Mouse (Mus musculus): Measurements from ENCODE around the gene Hba-x.
"Not testable (repeated sequence)": the region's sequence is repeated elsewhere in the genome, so short reads cannot be mapped to it uniquely, and the experiment has no call there.

Hba-x gene

GRCm38 (mm10) chr11:32285887-32286286, 9.7 kb downstream of the Hba-x start:
- not testable (repeated sequence) for DNase-seq (ENCODE audit: low read depth, low spot score)

DNA sequence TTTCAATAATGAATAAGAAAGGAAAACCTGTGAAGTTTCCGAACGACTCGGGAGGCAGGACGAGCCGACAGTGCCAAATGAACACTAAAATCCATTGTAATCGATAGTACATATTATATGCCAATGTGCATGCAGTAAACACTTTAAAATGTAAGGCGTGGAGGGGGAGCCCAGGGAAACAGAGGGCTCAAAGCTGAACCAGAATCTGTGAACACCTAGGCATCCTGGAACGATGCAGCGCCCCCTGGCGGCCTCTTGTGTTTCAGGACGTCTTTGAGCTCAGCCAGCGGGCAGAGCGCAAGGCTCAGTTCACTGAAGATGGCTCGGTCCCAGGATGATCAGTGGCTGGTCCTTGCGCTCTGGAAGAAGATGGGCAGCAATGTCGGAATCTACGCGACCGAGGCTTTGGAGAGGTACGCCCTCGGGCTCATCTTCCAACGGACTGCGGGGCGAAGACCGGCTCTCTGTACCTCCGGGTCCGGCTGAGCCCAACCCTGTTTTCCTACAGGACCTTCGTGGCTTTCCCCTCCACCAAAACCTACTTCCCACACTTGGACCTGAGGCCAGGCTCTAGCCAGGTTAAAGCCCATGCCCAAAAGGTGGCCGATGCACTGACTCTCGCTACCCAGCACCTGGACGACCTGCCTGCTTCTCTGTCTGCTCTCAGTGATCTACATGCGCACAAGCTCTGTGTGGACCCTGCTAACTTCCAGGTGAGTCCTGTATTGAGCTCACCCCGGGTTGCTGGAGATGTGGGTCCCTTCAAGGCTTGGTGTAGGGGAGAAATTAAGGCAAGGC, 10.7 kb downstream of the Hba-x start, which contains the start of gene Hbq1b:
TSS of gene Hbq1b (plus strand) at position 271 of the 798 bp plus-strand sequence.
- not testable (repeated sequence) for DNase-seq (ENCODE audit: low read depth, low spot score)

- DNase-seq (ENCODE audit: low read depth, low spot score): no peak
These were observed 11.3 kb downstream of the Hba-x start for GRCm38 (mm10) chr11:32287493-32287825.

DNA sequence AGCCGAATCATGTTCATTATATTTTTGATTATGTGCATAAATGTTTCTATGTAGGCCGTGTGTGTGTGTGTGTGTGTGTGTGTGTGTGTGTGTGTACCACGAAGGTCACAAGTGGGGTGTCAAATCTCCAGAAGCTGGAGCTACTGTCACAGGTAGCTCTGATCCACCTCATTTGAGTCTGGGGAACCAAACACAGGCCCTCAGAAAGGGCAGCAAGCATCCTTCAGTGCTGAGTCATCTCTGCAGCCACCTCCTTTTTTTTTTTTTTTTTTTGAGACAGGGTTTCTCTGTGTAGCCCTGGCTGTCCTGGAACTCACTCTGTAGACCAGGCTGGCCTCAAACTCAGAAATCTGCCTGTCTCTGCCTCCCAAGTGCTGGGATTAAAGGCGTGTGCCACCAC, 16.6 kb downstream of the Hba-x start:
- DNase-seq (ENCODE audit: low read depth, low spot score): not testable (repeated sequence)

DNA sequence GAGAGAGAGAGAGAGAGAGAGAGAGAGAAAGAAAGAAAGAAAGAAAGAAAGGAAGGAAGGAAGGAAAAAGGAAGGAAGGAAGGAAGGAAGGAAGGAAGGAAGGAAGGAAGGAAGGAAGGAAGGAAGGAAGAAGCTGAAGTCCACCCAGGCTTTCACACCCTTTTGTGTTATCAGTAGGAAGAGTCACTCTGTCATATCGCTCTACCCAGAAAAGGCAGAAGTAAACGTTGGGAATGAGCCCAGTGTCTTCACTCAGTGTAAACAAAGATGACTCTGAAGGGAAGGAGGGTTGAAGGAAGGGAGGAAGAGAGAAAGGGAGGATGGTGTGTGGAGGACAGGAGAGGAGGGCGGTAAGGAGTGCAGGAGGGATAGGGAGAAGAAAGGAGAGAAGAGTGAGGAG, 17.3 kb downstream of the Hba-x start:
- DNase-seq (ENCODE audit: low read depth, low spot score): not testable (repeated sequence)

GRCm38 (mm10) chr11:32296203-32296602, 20.0 kb downstream of the Hba-x start, which contains the start of gene Hba-a2:
Hba-a2 (plus strand) TSS chr11:32296489.
- not testable (repeated sequence) for DNase-seq (ENCODE audit: low read depth, low spot score)

DNA sequence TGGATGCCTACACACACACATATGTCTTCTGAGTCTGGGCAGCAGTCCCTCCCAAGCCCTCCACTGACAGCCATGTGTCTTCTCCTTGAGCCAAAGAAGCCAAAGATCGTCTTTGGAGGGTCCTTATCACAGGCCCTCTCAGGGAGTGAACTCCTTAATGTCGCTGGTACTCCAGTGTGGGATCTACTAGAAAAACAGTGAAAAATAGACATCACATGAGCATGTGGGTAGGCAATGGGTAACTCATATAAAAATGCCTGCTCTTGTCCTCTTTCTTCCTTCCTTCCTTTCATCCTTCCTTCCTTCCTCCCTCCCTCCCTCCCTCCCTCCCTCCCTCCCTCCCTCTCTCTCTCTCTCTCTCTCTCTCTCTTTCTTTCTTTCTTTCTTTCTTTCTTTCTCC, 21.2 kb downstream of the Hba-x start:
- not testable (repeated sequence) for DNase-seq (ENCODE audit: low read depth, low spot score)

- no peak for DNase-seq (ENCODE audit: low read depth, low spot score)
These were observed 21.8 kb downstream of the Hba-x start for GRCm38 (mm10) chr11:32297866-32298531.

- no peak for DNase-seq (ENCODE audit: low read depth, low spot score)
These were observed 22.3 kb downstream of the Hba-x start for GRCm38 (mm10) chr11:32298532-32298918.

DNA sequence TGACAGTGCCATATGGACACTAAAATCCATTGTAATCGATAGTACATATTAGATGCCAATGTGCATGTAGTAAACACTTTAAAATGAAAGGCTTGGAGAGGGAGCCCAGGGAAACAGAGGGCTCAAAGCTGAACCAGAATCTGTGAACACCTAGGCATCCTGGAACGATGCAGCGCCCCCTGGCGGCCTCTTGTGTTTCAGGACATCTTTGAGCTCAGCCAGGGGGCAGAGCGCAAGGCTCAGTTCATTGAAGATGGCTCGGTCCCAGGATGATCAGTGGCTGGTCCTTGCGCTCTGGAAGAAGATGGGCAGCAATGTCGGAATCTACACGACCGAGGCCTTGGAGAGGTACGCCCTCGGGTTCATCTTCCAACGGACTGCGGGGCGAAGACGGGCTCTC, 23.7 kb downstream of the Hba-x start, which contains the start of gene Hbq1a:
TSS of gene Hbq1a (plus strand) at position 205 of the 400 bp plus-strand sequence.
- DNase-seq (ENCODE audit: low read depth, low spot score): peak; percentile 6

- DNase-seq (ENCODE audit: low read depth, low spot score): no peak
These were observed 24.4 kb downstream of the Hba-x start for GRCm38 (mm10) chr11:32300279-32301267.

DNA sequence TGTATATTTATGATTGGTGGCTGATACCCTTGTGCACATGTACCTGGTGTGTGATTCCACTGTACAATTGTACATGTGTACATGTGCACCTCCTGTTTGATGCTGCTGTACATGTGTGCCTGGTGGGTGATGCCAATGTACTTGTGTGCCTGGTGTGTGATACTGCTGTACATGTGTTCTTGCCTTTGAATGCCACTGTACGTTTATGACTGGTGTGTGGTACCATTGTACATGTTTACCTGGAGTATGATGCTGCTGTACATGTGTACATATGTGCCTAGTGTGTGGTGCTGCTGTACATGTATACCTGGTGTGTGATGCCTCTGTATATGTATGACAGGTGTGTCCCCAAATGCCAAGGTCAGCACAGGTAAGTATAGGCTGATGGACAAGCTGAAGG, 25.3 kb downstream of the Hba-x start:
- no peak for DNase-seq (ENCODE audit: low read depth, low spot score)

DNA sequence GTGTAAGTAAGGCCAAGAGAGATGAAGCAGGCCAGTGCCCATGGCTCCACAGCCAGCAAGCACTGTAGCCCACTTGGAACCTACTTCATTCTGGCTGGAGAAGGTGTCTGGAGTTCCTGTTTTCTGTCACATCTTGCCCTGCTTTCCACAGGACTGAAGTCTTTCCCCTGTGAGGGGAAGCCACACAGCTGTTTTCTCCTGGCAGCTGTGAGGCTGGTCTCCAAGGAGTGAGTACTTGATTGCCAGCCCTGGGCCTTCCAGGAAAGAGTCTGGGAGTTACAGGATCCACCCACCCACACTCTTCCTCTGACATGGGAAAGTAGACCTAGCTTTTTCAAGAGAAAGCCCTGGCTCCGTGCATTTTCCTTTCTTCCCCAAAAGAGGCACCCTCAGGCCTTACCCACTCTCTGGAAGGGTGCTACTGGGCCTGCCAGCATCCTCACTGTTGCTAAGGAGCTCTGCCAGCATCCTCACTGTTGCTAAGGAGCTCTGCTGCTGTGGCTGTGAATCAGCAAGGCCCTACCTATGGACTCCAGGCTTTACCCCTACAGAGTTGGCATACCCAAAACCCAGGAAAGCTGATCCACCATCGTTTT, 26.7 kb downstream of the Hba-x start:
- no peak for DNase-seq (ENCODE audit: low read depth, low spot score)

DNA sequence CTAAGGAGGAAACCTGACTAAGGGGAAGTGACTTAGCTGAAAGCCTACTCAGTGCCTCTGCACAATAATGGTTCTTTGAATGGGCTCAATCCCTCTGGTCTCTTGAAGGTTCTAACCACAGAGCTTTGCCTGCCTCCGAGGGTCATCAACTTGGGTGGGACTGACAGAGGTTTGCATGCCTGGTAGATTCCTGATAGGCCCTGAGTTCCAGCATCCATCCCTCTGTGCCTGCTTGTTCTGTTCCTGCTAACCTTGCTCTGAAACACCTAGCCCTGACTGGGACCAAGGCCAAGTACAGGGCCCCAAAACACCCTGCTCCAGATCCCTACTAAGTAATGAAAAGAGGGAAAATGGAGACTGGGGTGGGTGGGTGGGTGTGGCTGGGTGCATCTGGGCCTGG, 27.3 kb downstream of the Hba-x start:
- DNase-seq (ENCODE audit: low read depth, low spot score): no peak

DNA sequence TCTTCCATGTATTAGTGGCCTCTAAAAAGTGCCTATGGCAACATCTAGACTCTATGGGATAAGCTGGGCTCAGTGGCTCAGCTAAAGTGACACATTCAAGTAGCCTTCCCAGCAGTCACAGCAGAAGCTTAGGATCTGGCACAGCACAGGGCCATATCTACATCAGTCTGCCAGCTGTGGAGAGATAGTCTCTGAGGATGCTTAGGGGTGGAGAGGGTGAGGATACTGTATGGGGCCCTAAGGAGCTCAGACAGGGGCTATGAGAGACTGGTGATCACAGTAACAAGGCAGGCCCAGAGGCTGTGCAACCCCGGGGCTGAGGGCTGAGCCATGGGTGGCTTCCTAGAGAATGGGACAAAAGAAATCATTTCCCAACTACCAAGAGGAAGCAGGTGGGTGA, 30.8 kb downstream of the Hba-x start:
- DNase-seq (ENCODE audit: low read depth, low spot score): no peak

DNA sequence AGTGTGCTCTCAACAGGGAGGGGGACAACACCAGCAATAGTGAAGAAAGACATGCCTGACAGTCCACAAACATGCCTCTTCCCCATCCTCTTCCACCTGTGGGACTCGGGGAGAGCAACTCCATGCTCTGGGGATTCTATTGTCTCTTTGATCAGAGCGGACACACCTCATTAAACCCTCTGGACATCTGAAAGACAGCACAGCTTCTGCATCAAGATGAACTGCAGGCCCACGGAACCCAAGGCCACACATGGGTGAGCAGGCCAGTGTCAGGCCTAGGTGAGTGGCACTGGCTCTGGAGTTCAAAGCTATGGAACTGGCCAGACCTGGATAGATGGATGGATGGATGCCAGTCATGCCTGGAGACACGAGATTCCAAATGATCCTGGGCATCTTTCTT, 33.2 kb downstream of the Hba-x start:
- no peak for DNase-seq (ENCODE audit: low read depth, low spot score)

- no peak for DNase-seq (ENCODE audit: low read depth, low spot score)
These were observed 33.7 kb downstream of the Hba-x start for GRCm38 (mm10) chr11:32309928-32310327.

- no peak for DNase-seq (ENCODE audit: low read depth, low spot score)
These were observed 39.8 kb downstream of the Hba-x start for GRCm38 (mm10) chr11:32316009-32316408.

GRCm38 (mm10) chr11:32320507-32321195, 44.5 kb downstream of the Hba-x start:
- no peak for DNase-seq (ENCODE audit: low read depth, low spot score)

DNA sequence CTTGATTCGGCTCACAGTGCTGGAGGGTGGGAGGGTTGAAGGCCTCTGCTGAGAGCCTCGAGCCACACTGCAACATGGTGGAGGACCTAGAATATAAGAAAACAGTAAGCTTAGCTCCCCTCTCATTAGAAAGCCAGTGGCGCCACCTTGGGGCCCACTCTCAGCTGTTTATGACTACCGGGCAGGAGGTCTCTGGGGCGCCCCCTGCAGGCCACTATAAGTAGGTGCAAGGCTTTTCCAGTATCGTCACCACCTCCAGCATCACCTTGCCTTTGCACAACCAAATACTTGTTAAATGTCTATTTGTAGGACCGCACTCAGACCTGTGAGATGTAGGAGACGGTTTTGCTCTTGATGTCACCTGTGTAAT, 45.0 kb downstream of the Hba-x start:
- no peak for DNase-seq (ENCODE audit: low read depth, low spot score)

DNA sequence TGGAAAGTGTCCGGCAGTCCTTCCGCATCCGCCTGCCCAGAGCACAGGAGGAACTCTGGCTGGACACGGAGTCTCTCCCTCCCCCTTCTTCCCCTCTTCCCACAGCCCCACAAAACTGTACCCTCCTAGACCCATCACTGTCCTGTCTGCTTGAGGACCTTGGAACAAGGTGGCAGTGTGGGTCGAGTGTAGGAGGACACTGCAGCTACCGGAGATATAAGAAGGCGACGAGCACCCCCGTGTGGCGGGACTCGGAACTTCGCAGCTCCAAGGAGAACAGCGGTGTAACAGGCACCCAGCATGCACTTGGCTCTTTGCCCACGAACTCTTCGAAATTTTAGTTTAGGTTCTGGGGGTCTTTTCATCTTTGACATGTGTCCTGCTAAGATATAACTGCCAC, 48.4 kb downstream of the Hba-x start:
- DNase-seq (ENCODE audit: low read depth, low spot score): peak; percentile 54

Measured in retina, adult 2 months (tissue).